Mouse (Mus musculus) adrenal gland, adult 18-20 months (tissue): ENCODE measurements around the gene Adamtsl1. TPM values are rescaled to one million over a fixed set of nuclear protein-coding genes. Genes with fewer than 3 reads are reported as not detected.

Source experiments
- DNase-seq, 2 experiments: peaks; one replicate each; pipeline ENCODE4 v3.0.0; 2021 to 2022; ENCODE audit warnings: low spot score in 2 of 2
- long read RNA-seq, 2 experiments: library from polyadenylated mRNA; stranded (forward); transcript quantifications; one replicate each; pipeline ENCODE4 v2.0.0; 2021
- total RNA-seq, 2 experiments: library from RNA; stranded (reverse); gene quantifications; 1 replicate in 1 of 2; 2 replicates in 1 of 2; pipeline ENCODE4 v1.2.3; 2021

Adamtsl1 gene
- total RNA-seq: 10 to 100 TPM; 10.2 to 15.8 TPM
- long read RNA-seq, experiment 1, full-length matches to known transcripts: 2 of 3 reads
- long read RNA-seq, experiment 1, partial matches to known transcripts: 0 of 3 reads
- long read RNA-seq, experiment 1, other reads (novel, unspliced or antisense): 1 of 3 reads
- long read RNA-seq, experiment 2, full-length matches to known transcripts: 1 of 11 reads
- long read RNA-seq, experiment 2, partial matches to known transcripts: 8 of 11 reads
- long read RNA-seq, experiment 2, other reads (novel, unspliced or antisense): 2 of 11 reads

DNA sequence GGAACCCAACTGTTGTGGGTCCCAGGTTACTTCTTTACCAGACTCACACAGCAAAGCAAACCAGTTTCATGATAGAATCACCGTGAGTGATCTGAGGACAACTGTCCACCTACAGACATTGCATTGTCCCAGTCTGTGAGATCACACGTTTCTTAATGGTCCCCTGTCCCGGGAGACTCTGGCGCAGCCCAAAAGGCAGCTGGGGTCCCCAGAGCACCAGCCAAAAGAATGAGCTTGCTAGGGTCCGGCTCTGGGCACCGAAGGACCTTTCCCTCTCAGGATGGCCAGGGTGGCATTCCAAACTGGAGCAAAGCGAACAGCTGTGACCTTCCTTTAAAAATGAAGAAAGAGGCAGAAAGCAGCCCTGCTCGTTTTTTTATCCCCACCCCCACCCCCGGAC is at the start of gene Adamtsl1:
Adamtsl1 (plus strand) TSS at position 381 of the 400 bp plus-strand sequence.
- no peak for DNase-seq

DNA sequence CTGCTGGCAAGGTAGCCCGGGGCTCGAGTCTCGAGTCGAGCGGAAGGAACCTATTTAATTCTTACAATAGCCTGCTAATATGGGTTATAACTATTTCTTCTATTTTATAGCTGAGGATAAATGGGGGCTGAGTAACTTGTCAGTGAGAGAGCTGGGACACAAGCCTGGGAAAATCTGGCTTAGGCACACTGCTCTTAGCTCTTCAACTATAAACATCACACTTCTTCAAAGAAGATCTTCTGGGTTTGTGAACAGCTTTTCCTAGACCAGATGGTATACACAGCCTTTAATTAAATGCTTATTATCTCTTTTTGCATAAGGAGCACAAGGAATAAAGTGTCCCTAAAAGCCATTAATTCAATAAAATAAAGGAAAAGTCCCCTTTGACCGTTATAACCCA is 30.4 kb upstream of the Adamtsl1 start:
- DNase-seq: no peak

DNA sequence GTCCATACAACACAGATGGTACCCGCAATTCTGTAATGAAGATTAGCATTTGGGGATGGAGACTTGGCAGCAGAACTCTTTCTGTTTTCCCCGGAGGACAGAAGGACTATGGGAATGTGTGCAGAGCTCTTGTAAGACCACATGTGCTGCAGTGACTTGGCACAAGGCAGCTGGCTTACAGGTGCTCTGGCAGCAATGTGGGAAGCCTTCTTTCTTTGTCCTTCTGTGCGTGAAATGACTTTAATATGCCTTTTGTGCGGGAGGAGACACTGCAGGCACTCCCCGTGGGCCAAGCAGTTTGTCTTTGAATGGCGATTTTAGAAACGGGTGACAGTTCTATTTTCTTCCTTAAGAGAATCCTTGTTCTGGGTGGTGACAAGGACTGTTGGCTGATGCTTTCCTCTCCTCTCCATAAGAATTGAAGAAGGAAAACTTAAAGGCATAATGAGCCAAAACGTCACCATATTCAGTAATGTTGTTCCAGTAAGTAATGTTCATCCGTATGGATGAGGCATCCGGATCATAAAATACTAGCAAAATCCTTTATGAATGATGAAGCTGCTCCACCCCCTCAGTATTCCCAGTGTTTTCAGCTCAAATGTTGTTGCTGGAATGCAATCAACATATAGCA is 27.5 kb upstream of the Adamtsl1 start:
- DNase-seq: no peak

DNA sequence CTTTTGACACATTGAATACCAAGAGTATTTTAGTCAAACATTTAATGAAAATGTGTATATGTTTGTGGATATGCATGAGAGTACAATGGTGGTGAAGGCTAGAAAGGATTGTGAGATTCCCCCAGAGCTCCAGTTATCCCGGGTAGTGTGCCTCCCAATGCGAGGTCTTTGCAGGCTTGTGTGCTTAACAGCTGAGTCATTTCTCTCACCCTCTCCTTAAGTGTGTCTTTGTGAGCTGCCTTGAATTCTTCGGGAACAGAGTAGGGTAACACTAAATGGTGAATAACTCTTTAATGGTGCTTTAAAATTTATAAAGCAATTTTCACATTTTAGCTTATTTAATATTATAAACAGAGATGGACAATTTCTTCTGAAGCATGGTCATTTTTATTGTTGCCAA is 8.3 kb upstream of the Adamtsl1 start:
- no peak for DNase-seq

DNA sequence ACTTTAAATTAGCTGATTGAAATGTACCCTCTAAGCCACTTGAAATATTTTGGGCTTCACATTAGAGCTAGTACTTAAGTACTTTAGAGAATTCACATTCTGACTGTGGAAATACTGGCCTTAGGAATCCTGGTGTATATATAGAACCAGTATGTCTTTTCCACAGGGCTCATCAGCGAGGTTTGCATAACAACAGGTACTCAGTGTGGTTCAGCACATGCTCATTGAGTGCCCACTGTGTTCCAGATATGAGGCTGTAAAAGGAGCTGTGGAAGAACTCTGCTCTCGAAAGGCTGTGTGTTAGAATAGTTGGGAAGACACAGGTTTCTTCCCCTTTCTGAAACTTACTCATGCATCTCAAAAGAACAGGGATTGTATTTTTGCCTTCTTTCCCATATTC is 7.0 kb upstream of the Adamtsl1 start:
- DNase-seq: no peak

DNA sequence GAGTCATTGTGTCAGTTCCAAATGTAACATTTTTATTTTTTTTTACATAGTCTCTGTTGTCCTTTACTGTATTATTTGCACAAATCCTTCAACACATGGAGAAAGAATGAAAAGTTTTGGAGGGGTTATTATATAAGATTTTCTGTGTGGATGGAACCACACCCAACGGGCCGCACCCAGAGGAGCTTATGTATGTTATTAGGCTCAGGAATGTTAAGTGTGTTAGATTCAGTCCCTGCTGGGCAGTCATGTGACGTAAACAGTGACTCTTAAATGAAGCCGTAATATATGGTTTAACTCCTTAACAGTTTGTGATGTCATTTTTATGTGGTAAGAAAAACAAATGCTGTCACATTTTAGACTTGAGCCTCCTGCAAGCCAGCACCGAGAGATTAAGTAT is 6.5 kb upstream of the Adamtsl1 start:
- no peak for DNase-seq

DNA sequence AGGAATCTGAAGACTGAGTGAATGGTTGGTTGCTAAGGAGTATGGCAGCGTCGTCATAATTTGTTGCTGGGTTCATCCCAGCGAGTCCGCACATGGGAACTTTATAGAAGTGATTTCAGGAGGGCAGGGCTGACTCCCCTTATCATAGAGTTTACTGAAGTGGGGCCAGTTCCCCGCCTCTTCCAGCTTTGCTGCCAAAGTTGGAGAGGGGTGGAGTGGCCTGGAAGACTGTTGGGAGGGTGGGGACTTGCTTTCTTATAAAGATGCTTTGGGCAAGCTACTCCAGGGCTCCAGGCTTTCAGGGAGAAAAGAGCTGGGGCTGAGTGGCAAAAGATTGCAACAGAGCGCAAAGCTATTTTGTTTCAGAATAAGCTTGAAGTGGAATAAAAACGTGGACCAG is 684 bp upstream of the Adamtsl1 start:
- DNase-seq: no peak

DNA sequence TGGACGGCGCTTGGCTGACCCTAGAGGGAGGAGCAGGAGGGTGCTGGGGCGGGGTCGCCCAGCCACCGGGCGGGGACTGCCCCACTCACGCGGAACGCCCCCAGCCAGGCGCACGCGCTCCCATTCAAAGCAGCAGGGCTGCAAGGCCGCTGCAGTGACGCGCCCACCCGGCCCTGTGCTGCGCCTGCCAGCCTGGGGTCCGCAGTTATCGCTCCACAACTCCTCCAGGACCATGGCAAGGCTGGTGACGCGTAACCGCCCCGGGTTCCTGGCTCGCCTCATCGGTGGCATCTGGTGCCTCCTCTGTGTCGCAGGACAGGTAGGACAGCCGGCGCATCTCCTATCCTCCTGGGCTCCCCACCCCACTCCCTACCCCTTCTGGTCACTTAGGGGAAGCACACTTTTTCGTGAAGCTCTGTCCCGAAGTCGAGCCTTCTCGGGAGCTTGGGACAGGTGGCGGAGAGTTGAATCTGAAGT is 271 bp downstream of the Adamtsl1 start:
- DNase-seq: peak in 1 of 2 experiments; percentile 3

DNA sequence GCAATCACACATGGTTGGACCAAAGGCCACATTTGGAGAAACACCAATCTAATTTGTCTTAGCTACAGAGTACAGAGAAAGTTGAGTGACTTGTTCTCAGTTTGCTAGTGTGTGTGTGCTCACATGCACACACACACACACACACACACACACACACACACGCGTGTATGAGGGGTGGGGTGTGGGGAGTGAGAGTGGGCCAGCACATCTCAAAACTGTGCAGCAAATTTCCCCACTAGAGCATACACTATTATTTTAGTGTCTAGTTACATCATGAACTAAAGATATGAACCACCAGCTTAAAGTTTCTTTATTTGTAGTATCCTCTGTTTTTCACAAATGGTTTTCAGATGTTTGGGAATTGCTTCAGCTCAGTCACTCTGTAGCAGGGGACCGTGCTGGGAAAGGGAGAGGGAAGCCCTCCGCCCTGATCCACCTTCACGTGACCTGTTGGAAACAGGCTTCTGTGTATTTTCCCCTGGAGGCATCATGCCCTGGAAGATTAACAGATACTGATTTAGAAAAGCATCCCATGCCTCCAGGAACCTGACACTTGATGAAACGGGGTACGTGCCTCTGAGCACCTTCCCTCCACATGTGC is 13.1 kb downstream of the Adamtsl1 start:
- DNase-seq: no peak

DNA sequence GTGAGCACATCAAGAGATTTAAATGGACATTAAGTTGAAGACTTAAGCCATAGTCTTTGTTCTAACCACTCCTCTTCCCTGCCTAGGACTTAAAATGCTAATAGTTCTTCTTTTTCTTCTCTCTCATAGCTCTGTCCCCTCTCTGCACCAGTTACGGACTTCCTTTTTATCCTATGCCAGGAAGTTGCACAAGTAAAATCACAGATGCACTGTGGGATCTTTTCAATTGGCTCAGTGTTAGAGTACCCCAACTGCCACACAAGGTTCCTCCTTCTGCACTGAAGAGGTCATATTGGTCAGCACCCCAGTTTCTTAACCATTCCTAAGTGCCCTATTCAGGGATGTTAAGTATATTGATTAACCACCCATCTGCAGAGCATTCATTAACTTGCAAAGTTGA is 15.9 kb downstream of the Adamtsl1 start:
- no peak for DNase-seq

DNA sequence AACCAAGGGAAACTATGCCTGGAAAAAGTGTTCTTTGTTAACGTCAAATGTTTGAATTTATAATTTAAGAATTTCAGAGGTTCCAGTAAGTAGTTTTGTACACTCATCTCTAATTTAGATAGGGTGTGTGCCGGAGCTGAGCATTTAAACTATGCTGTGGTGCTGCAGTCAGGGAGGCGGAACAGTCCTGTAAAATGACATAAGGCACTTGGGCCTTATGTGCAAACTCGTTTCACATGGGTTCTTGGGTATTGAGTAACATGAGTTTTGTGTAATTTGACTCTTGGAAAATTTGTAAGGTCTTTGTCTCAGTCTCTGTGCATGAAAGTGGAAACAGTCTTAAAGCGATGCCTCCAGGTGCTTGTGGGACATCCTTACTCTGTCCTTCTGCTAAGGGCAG is 25.7 kb downstream of the Adamtsl1 start:
- DNase-seq: no peak

DNA sequence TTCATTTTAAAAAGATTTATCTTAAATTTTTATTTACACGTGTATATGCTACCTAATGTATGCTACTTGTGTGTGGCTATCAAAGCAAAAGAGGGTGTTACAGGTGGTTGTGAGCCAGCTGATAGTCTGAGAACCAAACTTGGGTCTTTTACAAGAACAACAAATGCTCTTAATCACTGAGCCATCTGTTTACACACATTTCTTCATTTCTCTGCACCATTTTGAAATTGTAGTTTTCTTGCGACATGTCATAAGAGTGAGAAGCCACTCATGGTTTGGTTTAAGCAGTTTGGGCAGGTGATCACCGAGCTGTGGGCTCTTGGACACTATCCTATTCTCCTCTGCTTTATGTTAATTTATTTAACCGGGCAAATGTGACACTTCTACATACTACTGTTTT is 29.2 kb downstream of the Adamtsl1 start:
- no peak for DNase-seq

DNA sequence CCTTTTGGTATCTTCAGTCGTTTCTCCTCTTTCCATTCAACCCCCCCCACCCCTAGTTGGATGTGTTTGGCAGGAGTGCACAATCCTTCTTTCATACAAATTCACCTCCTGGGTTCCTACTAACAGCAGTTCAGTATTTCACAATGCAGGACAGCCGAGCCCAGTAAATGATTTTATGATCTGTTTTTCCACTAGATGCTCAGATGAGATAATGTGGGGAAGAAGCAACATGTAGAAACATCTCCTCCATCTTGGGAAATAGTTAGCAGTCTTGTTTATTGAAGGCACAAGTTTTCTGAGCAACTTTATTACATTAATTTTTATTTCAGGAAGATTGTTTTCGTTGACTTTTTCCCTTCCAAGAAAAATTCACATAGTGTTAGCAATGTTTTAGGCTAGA is 40.7 kb downstream of the Adamtsl1 start:
- DNase-seq: no peak

DNA sequence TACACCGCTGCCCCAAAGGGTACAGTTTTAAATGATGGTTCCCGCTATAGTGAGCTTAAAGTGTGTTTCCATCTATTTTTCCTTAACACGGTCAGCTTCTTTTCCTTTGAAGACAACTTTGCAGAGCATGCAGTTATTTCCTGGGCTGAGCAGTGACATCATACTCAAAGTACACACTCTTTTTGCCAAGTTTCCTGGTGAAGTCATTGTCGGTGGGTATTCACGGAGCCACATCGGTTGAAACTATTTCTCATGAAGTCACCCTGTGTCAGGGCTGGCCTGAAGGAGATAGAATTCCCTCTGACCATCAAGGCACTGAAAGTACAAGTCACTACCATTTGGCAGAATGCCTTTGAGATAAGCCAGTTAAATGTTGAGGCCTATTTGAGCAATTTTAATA is 45.8 kb downstream of the Adamtsl1 start:
- DNase-seq: no peak

DNA sequence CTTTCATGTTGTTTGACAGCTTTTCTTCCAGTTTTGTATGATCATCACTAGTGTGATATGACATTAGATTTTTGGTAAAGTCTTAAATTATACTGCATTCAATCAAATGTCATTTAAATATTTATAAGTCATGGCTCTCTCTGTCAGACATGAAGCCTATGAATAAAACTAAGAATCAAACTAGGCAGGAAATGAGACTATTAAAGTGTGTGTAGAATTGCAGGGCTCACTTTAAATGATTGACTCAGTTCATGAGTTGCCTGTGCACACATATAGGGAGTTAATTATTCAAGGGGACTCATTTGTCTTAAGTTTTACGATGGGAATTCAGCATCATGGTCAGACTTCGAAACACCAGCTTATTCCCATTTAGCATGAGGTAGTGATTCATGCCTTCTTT is 71.5 kb downstream of the Adamtsl1 start:
- DNase-seq: no peak

DNA sequence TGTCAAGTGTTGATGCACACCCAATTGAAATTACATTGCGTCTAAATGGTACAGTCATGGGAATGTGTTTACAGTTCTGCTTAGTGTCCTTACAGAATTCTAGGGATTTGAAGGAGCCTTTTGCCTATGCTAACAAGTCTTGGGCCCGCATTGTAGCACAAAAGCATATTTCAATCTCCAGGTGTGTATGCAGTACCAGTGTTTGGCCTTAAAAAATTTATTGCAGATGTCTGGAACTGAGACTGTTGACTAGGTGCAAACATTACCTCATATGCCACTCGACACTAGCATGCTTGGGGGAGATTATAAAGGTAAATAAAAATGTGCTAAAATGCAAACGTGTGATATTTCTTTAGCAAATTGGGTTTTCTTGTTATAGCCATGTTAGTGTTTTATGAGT is 75.0 kb downstream of the Adamtsl1 start:
- no peak for DNase-seq

DNA sequence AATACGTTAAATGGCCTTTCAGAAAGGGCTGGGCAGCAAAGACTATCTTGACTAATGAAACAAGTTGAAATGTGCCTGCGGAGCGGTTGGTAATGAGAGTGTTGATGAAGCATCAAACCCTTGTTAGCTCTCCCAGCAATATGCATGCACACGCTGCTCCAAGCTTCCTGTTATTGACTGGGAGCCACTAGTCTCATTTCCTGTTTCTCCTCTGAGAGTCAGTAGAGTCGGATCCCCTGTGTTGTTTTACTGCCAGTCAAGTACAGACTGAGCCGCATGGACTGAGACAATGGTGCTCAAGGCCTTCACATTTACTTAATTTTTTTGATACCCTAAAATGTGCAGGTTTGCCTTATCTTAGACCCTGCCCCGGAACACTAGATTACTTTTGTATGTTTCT is 77.1 kb downstream of the Adamtsl1 start:
- no peak for DNase-seq

DNA sequence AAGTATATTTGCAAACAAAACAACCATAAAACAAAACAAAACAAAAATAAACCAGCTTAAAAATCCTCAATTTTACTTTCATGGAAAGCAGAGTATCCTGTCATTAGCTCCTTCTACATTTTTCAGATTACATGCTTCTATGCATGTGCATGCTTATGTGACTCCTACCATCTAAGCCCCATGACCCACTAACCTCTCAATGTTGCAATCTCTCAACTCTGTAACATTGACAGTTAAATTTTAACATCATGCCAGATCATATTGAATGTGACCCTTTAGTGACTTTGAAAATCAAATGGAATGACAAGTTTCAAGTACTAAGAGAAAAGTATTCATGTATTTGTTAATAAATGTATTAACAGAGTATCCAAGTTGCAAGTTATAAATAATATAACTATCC is 80.2 kb downstream of the Adamtsl1 start:
- no peak for DNase-seq

DNA sequence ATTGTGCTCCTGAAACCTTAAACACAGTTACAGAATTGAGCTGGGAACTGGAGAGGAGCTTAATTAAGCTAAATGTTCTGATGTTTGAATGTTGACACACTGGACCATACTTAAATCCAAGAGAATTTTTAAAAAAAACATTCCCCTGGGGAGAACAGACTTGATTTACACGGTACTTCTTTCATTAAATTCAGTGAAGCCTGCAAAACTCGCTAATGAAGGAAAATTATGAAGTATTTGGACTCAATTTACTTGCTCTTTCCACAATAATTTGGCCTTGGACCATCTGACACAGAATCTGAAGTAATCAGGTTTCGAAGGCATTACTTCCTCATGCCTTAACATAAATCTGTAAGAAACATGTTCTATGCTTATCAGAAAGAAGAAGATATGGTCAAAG is 99.4 kb downstream of the Adamtsl1 start:
- no peak for DNase-seq

DNA sequence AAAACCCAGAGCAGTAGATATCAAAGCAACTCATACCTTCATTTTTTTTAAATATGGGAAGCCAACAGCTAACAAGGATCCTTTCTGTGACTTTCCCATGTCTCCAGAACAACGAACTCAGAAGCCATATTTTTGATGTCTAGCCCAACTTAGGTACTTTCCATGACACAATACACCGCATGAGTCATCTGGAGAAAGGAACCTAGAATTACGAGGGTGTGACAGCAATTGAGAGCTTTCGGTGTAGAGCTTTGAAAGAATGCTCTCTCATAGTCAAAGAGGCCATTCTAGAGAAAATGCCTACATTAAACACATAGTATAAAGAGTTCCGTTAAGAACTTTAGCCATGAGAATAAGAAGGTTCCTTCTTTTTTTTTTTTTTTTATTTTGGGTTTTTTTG is 104.8 kb downstream of the Adamtsl1 start:
- no peak for DNase-seq

DNA sequence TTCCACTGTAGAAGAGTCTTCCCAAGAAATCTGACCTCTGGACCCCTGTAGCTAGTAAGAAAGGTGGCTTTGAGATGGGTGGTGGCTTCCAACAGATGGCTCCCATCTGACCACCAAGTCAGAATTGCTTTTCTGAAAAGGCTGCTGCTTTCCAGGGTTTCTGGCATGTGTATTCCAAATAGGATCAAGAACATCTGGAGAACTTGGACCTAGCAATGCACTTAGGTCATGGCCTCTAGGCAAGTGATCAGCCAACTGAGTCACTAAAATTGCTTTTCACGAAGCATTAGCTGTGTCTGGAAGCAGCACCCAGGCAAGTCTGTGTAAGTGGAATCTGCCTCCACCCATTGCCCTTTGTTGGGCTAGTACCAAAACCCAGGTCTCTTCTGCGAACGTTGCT is 105.3 kb downstream of the Adamtsl1 start:
- no peak for DNase-seq

DNA sequence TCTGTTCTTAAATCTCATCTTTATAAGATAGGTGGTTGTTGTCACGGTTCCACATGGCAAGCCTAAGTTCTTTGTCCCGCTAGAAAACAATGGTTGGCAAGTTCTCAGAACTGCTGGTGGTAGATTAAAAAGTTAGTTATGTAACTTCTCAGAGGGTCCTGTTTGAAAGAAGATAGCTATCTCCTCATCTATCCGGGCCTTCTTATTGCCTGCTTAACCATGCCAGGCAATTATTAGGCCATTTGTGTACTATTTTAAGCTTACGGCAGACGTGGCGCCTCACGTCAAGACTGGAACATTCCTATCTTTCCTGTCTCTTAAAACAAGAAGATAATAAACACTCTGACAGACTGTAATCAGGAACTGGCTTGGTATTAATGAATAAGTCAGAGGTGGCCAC is 115.4 kb downstream of the Adamtsl1 start:
- DNase-seq: no peak

DNA sequence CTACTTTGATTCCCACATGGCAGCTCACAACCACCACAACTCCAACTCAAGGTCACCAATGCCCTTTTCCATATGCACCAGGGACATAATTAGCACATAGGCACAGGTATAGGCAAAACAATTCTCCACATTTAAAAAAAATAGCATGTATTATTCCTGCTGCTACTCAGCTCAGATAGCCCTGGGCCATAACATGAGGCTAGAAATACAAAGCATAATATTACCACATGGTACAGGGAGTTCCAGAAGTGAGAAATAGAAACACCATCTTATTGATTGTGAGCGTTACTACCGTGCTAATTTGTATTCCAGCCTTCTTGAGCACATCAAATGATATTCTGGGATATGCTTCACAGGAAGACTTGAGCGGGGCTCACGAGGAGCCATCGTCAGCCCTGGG is 155.3 kb downstream of the Adamtsl1 start:
- no peak for DNase-seq
